Mouse (Mus musculus): ENCODE measurements around the gene Rcsd1.

- TF ChIP-seq POLR2A (IDR thresholded peaks at IDR 0.05; ENCODE audit: insufficient read depth, low read depth, low read length) (no peak), CTCF (IDR thresholded peaks at IDR 0.05) (no peak)
Measured at GRCm38 (mm10) chr1:165677558-165677957, 32.0 kb downstream of the Rcsd1 start.

Measured in heart, adult 2 months (tissue).